Mouse (Mus musculus) kidney, adult 2 months (tissue): ENCODE data around the gene Msi1. TPM values are rescaled to one million over a fixed set of nuclear protein-coding genes. Genes with fewer than 3 reads are reported as not detected.
A peak's percentile ranks its signal among the peaks of the same experiment; 100 is the strongest.

Source experiments
- DNase-seq: peaks from one replicate; pipeline ENCODE4 v3.0.0; 2021
- H3K27ac ChIP-seq: fragments of 200-500 bp; 2 replicates; pipeline ENCODE4 v1.5.1; 2012; ENCODE audit warnings: low read depth, low read length, control low read depth, inconsistent platforms; ENCODE audit not compliant: insufficient read depth
- H3K27me3 ChIP-seq: fragments of 200-500 bp; replicated peaks from 2 replicates; pipeline ENCODE4 v1.6.1; 2012; ENCODE audit warnings: mild to moderate bottlenecking, moderate library complexity, low read length, inconsistent platforms; ENCODE audit not compliant: control insufficient read depth, insufficient read depth
- H3K36me3 ChIP-seq: fragments of 200-500 bp; 2 replicates; pipeline ENCODE4 v1.6.1; 2012; ENCODE audit warnings: mild to moderate bottlenecking, moderate library complexity, low read length, inconsistent platforms; ENCODE audit not compliant: control insufficient read depth, insufficient read depth
- H3K4me1 ChIP-seq: fragments of 200-500 bp; 2 replicates; pipeline ENCODE4 v1.6.1; 2011; ENCODE audit warnings: low read length; ENCODE audit not compliant: control insufficient read depth, insufficient read depth
- H3K4me3 ChIP-seq: fragments of 200-500 bp; 2 replicates; pipeline ENCODE4 v1.5.1; 2011; ENCODE audit warnings: mild to moderate bottlenecking, low read depth, low read length, control low read depth; ENCODE audit not compliant: insufficient read depth
- CTCF ChIP-seq: fragments of 200-500 bp; conservative IDR thresholded peaks from 2 replicates; pipeline ENCODE4 v1.5.1; 2011; ENCODE audit warnings: low read depth, mild to moderate bottlenecking, control low read depth, low read length, moderate library complexity, mixed read lengths; ENCODE audit not compliant: insufficient read depth, insufficient read length
- POLR2A ChIP-seq: fragments of 200-500 bp; IDR thresholded peaks from one replicate; pipeline ENCODE4 v1.6.1; 2011; ENCODE audit warnings: low read depth, low read length, control low read depth
- WGBS: fragments of 180-500 bp; shearing (Covaris S2); methylation state at CpG from one replicate; pipeline ENCODE4 v1.1.7; 2018; 5-methylcytosine and 5-hydroxymethylcytosine counted together
- polyA plus RNA-seq: library from polyadenylated mRNA; depleted of rRNA; stranded (reverse); fragments of >200 nt; gene quantifications from 2 replicates; pipeline ENCODE4 v1.2.3, GENCODE M21; 2012

Gene Msi1
- polyA plus RNA-seq, 1 experiment = 2.0 TPM

DNA sequence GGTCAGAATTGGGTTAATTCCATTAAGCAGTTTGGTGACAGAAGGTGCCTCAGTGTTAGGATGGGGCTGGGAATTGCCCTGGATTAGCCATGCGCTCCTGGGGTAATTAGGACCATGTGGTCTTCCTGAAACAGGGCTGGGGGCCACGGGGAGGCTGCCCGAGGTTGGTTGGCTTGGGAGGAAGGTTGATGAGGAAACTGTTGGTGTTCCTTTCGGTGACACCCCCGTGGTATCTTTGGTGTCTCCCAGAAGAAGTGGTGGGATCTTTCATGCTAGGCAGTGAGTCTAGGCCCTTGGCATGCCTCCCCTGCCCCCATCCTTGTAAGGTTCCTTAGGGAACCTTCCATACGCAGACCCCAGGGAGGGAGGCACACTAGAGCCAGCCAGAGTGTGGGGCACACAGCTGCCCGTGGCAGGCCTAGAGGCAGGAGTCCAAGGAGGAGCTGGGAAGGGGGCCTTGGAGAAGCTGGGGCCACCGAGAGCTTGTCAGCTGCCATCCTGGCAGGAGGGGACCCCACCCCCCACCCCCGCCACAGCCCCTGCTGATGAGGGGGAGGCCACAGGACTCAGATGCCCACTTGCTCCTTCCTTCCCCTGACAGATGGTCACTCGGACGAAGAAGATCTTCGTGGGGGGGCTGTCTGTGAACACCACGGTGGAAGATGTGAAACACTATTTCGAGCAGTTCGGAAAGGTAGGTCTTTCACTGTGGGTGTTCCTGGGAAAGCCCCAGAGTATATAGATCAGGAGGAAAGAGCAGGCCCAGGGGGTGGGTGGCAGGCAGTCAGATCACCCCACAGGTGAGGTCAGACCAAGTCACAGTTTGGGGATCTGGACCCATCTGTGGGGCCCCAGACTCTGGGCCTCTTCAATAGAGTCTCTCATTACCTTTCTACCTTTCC, 5.7 kb downstream of the Msi1 start:
- no peak for DNase-seq
- Histone ChIP-seq H3K27ac (no peak overlapping the region), H3K4me3 (no peak overlapping the region), H3K27me3 (no peaks in the 10 kb centered on the region; the same call in 1 of the 2 replicates), H3K36me3 (no peaks in the 10 kb centered on the region), H3K4me1 (no peaks in the 10 kb centered on the region)
- WGBS = 73% methylated on average over 15 of the region's 15 CpGs
- TF ChIP-seq CTCF = no peak

DNA sequence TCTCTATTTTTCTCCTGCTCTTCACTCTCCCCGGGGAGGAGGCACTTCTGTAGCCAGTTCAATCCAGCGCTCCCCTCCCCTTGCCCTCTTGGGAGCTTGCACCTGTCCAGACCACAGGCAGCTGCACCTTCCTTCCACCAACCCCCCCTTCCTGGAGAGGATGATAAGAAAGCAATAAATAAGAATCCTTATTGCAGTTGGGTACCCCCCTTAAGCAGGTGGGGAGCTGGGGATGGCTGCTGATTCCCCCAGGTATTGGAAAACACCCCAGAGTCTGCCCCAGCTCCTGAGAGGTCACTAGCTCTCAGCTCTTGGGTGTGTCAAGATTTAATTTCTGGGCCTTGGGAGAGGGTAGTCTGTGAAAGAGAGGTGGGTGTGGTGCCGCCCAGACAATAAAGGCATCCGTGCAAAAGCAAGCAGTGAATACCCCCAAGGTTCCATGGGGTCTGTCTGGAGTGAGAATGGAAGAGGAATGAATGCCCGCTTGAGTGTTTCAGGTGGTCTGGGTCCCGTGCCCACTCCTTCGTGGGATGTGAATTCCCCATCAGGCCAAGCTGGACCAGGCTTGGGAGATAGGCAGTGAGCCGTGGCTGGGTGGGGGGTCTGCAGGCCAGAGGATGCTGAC, 6.5 kb downstream of the Msi1 start:
- no peaks in the 10 kb centered on the region for H3K4me1 ChIP-seq
- DNase-seq = no peak
- no peaks in the 10 kb centered on the region for H3K36me3 ChIP-seq
- 68% methylated on average over 8 of the region's 8 CpGs for WGBS
- H3K27ac ChIP-seq = no peak overlapping the region
- no peak overlapping the region for H3K4me3 ChIP-seq
- no peaks in the 10 kb centered on the region for H3K27me3 ChIP-seq
- TF ChIP-seq POLR2A = no peak
- TF ChIP-seq CTCF = no peak

DNA sequence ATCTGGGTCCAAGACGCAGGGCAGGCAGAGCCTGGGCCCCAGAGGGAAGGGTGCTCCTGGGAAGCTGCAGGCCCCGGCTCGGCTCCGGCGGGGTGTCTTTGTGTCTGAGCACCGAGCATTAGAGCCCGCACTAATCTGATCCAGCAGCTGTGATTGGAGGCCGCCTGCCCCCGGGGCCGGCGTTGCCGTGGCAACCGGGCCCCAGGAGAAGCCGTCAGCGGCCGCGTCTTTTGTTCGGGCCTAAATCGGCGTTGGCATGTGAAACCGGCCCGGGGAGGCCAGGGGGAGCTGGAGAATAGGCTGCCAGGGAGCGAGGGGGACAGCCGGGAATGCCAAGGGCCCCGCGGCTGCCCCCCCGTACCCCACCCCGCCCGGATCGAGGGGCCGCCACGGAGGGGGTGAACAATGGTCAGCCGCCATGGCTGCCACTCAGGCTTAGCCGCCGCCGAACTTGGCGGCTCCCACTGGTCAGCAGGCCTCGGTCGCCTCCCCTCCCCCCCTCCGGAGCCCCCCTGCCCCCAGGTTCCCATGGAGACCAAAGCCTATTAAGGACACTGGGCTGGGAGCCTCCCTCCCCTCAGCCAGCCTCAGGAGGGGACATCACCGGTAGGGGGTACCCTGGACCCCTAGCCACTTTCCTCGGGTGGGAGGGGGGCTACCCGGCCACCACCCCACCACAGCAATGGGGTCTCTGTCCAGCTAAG, 7.2 kb downstream of the Msi1 start:
- TF ChIP-seq POLR2A (no peak), CTCF (no peak)
- 11% methylated on average over 41 of the region's 43 CpGs for WGBS
- H3K27me3 ChIP-seq = no peaks in the 10 kb centered on the region
- no peak overlapping the region for H3K27ac ChIP-seq
- peak; percentile 28 for DNase-seq
- H3K4me3 ChIP-seq = 0 out of 2 replicates have a peak overlapping the region, but pooled peaks have one; percentile 16
- H3K4me1 ChIP-seq = no peaks in the 10 kb centered on the region
- H3K36me3 ChIP-seq = no peaks in the 10 kb centered on the region

DNA sequence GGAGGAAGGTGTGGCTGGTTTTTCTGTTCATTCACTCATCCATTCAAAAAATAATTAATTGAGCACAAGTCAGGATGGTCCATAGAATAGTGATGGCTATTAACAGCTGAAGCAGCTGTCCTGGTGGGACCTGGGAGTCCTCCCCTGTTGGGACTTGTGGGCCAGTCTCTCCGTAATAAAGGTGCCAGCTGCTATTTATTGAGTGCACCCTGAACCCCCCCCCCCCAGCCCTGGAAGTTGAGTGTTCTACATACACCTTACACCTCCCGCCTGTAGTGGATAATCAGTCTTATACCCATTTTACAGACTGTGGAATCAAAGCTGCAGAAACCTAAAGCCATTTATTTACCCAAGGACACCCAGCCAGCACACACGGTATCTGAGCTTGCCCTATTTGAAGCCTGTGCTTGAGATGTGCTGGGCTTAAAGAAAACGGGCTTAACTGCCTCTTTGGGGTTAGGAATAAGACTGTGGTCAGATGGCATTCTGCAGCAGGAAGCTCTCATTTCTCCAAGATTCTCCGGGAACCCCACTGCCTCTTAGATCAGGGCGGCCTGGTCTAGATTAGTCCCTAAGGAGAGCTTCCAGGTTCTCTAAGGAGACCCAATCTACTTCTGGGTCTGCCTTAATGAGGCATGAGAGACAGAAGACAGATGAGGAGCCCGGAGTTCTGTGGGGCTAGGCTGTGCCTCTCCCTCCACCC, 8.0 kb downstream of the Msi1 start:
- Histone ChIP-seq H3K4me3 (no peak overlapping the region), H3K27ac (no peak overlapping the region), H3K27me3 (no peaks in the 10 kb centered on the region), H3K36me3 (no peaks in the 10 kb centered on the region), H3K4me1 (no peaks in the 10 kb centered on the region)
- WGBS = 83% methylated on average over 7 of the region's 7 CpGs
- TF ChIP-seq POLR2A = no peak
- no peak for TF ChIP-seq CTCF
- DNase-seq = no peak

DNA sequence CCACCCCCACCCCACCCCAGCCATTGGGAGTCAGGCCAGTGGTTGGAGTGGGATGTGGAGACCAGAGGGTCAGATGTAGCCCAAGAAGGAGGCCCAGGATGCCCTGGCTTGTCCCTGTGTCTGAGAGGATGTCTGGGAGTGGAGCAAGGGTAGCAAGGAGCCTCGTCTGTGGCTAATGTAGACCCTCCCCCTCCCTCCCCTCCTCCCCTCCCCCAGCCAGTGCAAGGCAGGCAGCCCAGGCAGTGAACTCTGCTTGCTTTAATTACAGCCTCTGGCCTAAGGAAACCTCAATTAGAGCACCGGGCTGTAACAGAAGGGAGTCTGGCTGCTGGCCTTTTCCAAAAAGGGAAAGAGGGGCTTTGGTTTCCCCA, 8.5 kb downstream of the Msi1 start:
- H3K27ac ChIP-seq = no peak overlapping the region
- TF ChIP-seq CTCF = no peak
- no peak for TF ChIP-seq POLR2A
- H3K4me3 ChIP-seq = no peak overlapping the region
- H3K27me3 ChIP-seq = no peaks in the 10 kb centered on the region
- WGBS = 52% methylated on average over 2 of the region's 2 CpGs
- H3K36me3 ChIP-seq = no peaks in the 10 kb centered on the region
- DNase-seq = no peak
- H3K4me1 ChIP-seq = no peaks in the 10 kb centered on the region

DNA sequence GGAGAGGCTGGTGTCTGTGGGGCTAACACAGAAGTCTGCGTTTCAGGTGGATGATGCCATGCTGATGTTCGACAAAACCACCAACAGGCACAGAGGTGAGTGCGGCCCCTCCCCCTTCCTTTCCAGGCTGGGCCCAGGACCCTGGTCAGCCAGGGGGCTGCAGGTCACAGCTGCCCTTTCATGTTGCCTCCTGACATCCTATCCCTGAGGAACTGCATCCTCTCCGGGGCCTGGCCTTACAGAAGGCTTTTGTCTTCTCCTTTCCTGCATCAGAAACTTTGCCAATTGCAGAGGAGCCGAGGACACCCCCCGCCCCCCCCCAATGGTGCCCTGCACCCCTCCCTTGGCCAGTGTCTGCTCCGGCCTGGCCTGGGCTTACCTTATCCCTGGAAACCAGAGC, 9.3 kb downstream of the Msi1 start:
- DNase-seq = no peak
- H3K4me1 ChIP-seq = no peaks in the 10 kb centered on the region
- H3K36me3 ChIP-seq = no peaks in the 10 kb centered on the region
- no peak overlapping the region for H3K27ac ChIP-seq
- WGBS = 60% methylated on average over 7 of the region's 7 CpGs
- no peak overlapping the region for H3K4me3 ChIP-seq
- TF ChIP-seq POLR2A (no peak), CTCF (no peak)
- no peaks in the 10 kb centered on the region for H3K27me3 ChIP-seq
